Mouse (Mus musculus) forebrain, embryonic 13.5 days (tissue): Measurements from ENCODE around the gene Ppm1e. TPM values are rescaled to one million over a fixed set of nuclear protein-coding genes. Genes with fewer than 3 reads are reported as not detected.
A peak's percentile ranks its signal among the peaks of the same experiment; 100 is the strongest.

Source experiments
- ATAC-seq: fragments of 200-750 bp; cut with Nextera tagmentation; 2 replicates; pipeline ENCODE4 v1.8.0; 2017
- H3K27ac ChIP-seq: fragments of 300-500 bp; sonication (generic); 2 replicates; pipeline ENCODE4 v1.5.1; 2015; ENCODE audit warnings: inconsistent platforms, mild to moderate bottlenecking, moderate library complexity
- H3K27me3 ChIP-seq: fragments of 300-500 bp; sonication (generic); 2 replicates; pipeline ENCODE4 v1.6.1; 2015; ENCODE audit warnings: mild to moderate bottlenecking, inconsistent platforms
- H3K36me3 ChIP-seq: fragments of 300-500 bp; sonication (generic); 2 replicates; pipeline ENCODE4 v1.6.1; 2015; ENCODE audit warnings: mild to moderate bottlenecking, inconsistent platforms; ENCODE audit not compliant: poor library complexity, severe bottlenecking
- H3K4me1 ChIP-seq: fragments of 300-500 bp; sonication (generic); 2 replicates; pipeline ENCODE4 v1.6.1; 2015; ENCODE audit warnings: inconsistent platforms
- H3K4me2 ChIP-seq: fragments of 300-500 bp; sonication (generic); 2 replicates; pipeline ENCODE4 v1.6.1; 2015; ENCODE audit warnings: inconsistent platforms, mild to moderate bottlenecking, moderate library complexity
- H3K4me3 ChIP-seq: fragments of 300-500 bp; sonication (generic); 2 replicates; pipeline ENCODE4 v1.5.1; 2015; ENCODE audit warnings: mild to moderate bottlenecking, inconsistent platforms
- H3K9ac ChIP-seq: fragments of 300-500 bp; sonication (generic); 2 replicates; pipeline ENCODE4 v1.6.1; 2015; ENCODE audit warnings: mild to moderate bottlenecking, inconsistent platforms
- H3K9me3 ChIP-seq: fragments of 300-500 bp; sonication (generic); replicated peaks from 2 replicates; pipeline ENCODE4 v1.6.1; 2016; ENCODE audit warnings: inconsistent platforms
- WGBS: fragments of 180-500 bp; shearing (Covaris S2); methylation state at CpG from one replicate; pipeline ENCODE4 v1.1.7; 2015; 5-methylcytosine and 5-hydroxymethylcytosine counted together
- polyA plus RNA-seq: library from polyadenylated mRNA; unstranded; fragments of >200 nt; fragmentation: Nextera tagmentation; extraction: Ambion mirVana; gene quantifications from 2 replicates; pipeline ENCODE4 v1.2.1, GENCODE M21; 2015

Gene Ppm1e
- polyA plus RNA-seq: 16.8 and 17.4 TPM in 2 replicates

- Histone ChIP-seq H3K4me3 (peak within 1 kb of the TSS; percentile 88), H3K9ac (peak within 1 kb of the TSS; percentile 92), H3K27me3 (no peaks in the 10 kb centered on the region), H3K9me3 (no peaks in the 10 kb centered on the region), H3K36me3 (peaks cover 9% of the 10 kb centered on the region; the same call in 1 of the 2 replicates), H3K4me2 (peak within 1 kb of the TSS; percentile 83), H3K4me1 (peaks cover 11% of the 10 kb centered on the region), H3K27ac (peak within 1 kb of the TSS; percentile 83)
- peak; percentile 96 for ATAC-seq
- under 1% methylated on average over 50 of the region's 104 CpGs for WGBS
Observed at GRCm38 (mm10) chr11:87358331-87359261, at the start of gene Ppm1e. Gene Ppm1e (minus strand): TSS chr11:87359023.

- H3K27me3 ChIP-seq: no peaks in the 10 kb centered on the region
- H3K4me1 ChIP-seq: peaks cover 4% of the 10 kb centered on the region; the same call in 1 of the 2 replicates
- H3K9ac ChIP-seq: peak within 1 kb of the TSS; percentile 83
- WGBS: 85% methylated on average over 27 of the region's 27 CpGs
- H3K27ac ChIP-seq: peak within 1 kb of the TSS; percentile 93
- ATAC-seq: peak; percentile 52
- H3K4me3 ChIP-seq: peak within 1 kb of the TSS; percentile 64
- H3K9me3 ChIP-seq: no peaks in the 10 kb centered on the region
- peak within 1 kb of the TSS; percentile 65 for H3K4me2 ChIP-seq
- peaks cover 7% of the 10 kb centered on the region; the same call in 1 of the 2 replicates for H3K36me3 ChIP-seq
Observed at GRCm38 (mm10) chr11:87404876-87405275, 46.1 kb upstream of the Ppm1e start, which contains the start of the genes Rad51c and Tex14. Gene Rad51c (minus strand): TSS chr11:87404954. Gene Tex14 (plus strand): TSS chr11:87405065.

GRCm38 (mm10) chr11:87404111-87404853 is 45.5 kb upstream of the Ppm1e start:
- H3K27ac ChIP-seq: peak overlapping the region; percentile 93
- no peaks in the 10 kb centered on the region for H3K27me3 ChIP-seq
- H3K4me1 ChIP-seq: peaks cover 4% of the 10 kb centered on the region; the same call in 1 of the 2 replicates
- H3K9ac ChIP-seq: peak overlapping the region; percentile 83
- WGBS: 2% methylated on average over 58 of the region's 58 CpGs
- H3K4me2 ChIP-seq: peak overlapping the region; percentile 65
- peaks cover 7% of the 10 kb centered on the region; the same call in 1 of the 2 replicates for H3K36me3 ChIP-seq
- H3K9me3 ChIP-seq: no peaks in the 10 kb centered on the region
- ATAC-seq: peak; percentile 89
- peak overlapping the region; percentile 64 for H3K4me3 ChIP-seq

- no peaks in the 10 kb centered on the region for H3K4me1 ChIP-seq
- 91% methylated on average over 2 of the region's 2 CpGs for WGBS
Observed at GRCm38 (mm10) chr11:87398402-87398801, 39.6 kb upstream of the Ppm1e start.

GRCm38 (mm10) chr11:87393855-87394254 is 35.0 kb upstream of the Ppm1e start:
- Histone ChIP-seq H3K4me1 (no peaks in the 10 kb centered on the region), H3K4me3 (no peak overlapping the region), H3K36me3 (0 out of 2 replicates have a peak, but pooled peaks cover 2% of the 10 kb centered on the region), H3K9ac (no peak overlapping the region), H3K4me2 (no peak overlapping the region), H3K27ac (no peak overlapping the region), H3K9me3 (no peaks in the 10 kb centered on the region), H3K27me3 (no peaks in the 10 kb centered on the region)
- 14% methylated on average over 1 of the region's 1 CpGs for WGBS
- 0 out of 2 replicates have a peak, but pooled peaks have one; percentile 62 for ATAC-seq

More at GRCm38 (mm10) chr11:87398402-87398801, 39.6 kb upstream of the Ppm1e start:
- Histone ChIP-seq H3K27me3 (no peaks in the 10 kb centered on the region), H3K4me2 (no peak overlapping the region), H3K4me3 (no peak overlapping the region), H3K27ac (no peak overlapping the region), H3K9ac (no peak overlapping the region), H3K9me3 (no peaks in the 10 kb centered on the region), H3K36me3 (peaks cover 9% of the 10 kb centered on the region; the same call in 1 of the 2 replicates)
- ATAC-seq: no peak

GRCm38 (mm10) chr11:87385676-87386075 is 26.9 kb upstream of the Ppm1e start:
- H3K4me1 ChIP-seq: no peaks in the 10 kb centered on the region
- no peak overlapping the region for H3K4me2 ChIP-seq
- no peaks in the 10 kb centered on the region for H3K27me3 ChIP-seq
- no peak for ATAC-seq
- H3K4me3 ChIP-seq: no peak overlapping the region
- H3K9ac ChIP-seq: no peak overlapping the region
- no peaks in the 10 kb centered on the region for H3K9me3 ChIP-seq
- no peak overlapping the region for H3K27ac ChIP-seq
- WGBS: 97% methylated on average over 1 of the region's 1 CpGs
- peaks cover 5% of the 10 kb centered on the region; the same call in 1 of the 2 replicates for H3K36me3 ChIP-seq

- Histone ChIP-seq H3K27ac (no peak overlapping the region), H3K36me3 (peaks cover 5% of the 10 kb centered on the region; the same call in 1 of the 2 replicates), H3K4me1 (no peaks in the 10 kb centered on the region), H3K27me3 (no peaks in the 10 kb centered on the region), H3K9ac (no peak overlapping the region), H3K9me3 (no peaks in the 10 kb centered on the region), H3K4me3 (no peak overlapping the region), H3K4me2 (no peak overlapping the region)
- no peak for ATAC-seq
- 93% methylated on average over 4 of the region's 4 CpGs for WGBS
Observed at GRCm38 (mm10) chr11:87384551-87384950, 25.7 kb upstream of the Ppm1e start.

- ATAC-seq: no peak
Observed at GRCm38 (mm10) chr11:87367865-87368580, 9.2 kb upstream of the Ppm1e start.

GRCm38 (mm10) chr11:87367061-87367460 is 8.2 kb upstream of the Ppm1e start:
- H3K9me3 ChIP-seq: no peaks in the 10 kb centered on the region
- no peak overlapping the region for H3K9ac ChIP-seq
- no peaks in the 10 kb centered on the region for H3K36me3 ChIP-seq
- H3K4me2 ChIP-seq: no peak overlapping the region
- no peak for ATAC-seq
- no peaks in the 10 kb centered on the region for H3K4me1 ChIP-seq
- 89% methylated on average over 7 of the region's 7 CpGs for WGBS
- H3K27ac ChIP-seq: no peak overlapping the region
- H3K27me3 ChIP-seq: no peaks in the 10 kb centered on the region
- no peak overlapping the region for H3K4me3 ChIP-seq

More at GRCm38 (mm10) chr11:87367865-87368580, 9.2 kb upstream of the Ppm1e start:
- Histone ChIP-seq H3K9me3 (no peaks in the 10 kb centered on the region), H3K9ac (no peak overlapping the region), H3K4me2 (no peak overlapping the region), H3K27me3 (no peaks in the 10 kb centered on the region), H3K27ac (no peak overlapping the region), H3K4me1 (no peaks in the 10 kb centered on the region), H3K36me3 (no peaks in the 10 kb centered on the region), H3K4me3 (no peak overlapping the region)
- 75% methylated on average over 9 of the region's 9 CpGs for WGBS

GRCm38 (mm10) chr11:87365120-87365519 is 6.3 kb upstream of the Ppm1e start:
- ATAC-seq: no peak
- WGBS: 93% methylated on average over 5 of the region's 5 CpGs

GRCm38 (mm10) chr11:87359262-87359612 is 414 bp upstream of the Ppm1e start:
- Histone ChIP-seq H3K27ac (no peak overlapping the region), H3K9me3 (no peaks in the 10 kb centered on the region), H3K4me1 (peaks cover 11% of the 10 kb centered on the region), H3K27me3 (no peaks in the 10 kb centered on the region), H3K9ac (peak overlapping the region; percentile 92), H3K36me3 (peaks cover 3% of the 10 kb centered on the region; the same call in 1 of the 2 replicates), H3K4me2 (peak overlapping the region; percentile 83), H3K4me3 (peak overlapping the region; percentile 88)
- 13% methylated on average over 10 of the region's 10 CpGs for WGBS
- ATAC-seq: no peak

More at GRCm38 (mm10) chr11:87365120-87365519, 6.3 kb upstream of the Ppm1e start:
- no peak overlapping the region for H3K4me3 ChIP-seq
- H3K9ac ChIP-seq: no peak overlapping the region
- no peaks in the 10 kb centered on the region for H3K36me3 ChIP-seq
- H3K9me3 ChIP-seq: no peaks in the 10 kb centered on the region
- H3K27ac ChIP-seq: no peak overlapping the region
- no peaks in the 10 kb centered on the region for H3K4me1 ChIP-seq
- H3K27me3 ChIP-seq: no peaks in the 10 kb centered on the region
- H3K4me2 ChIP-seq: no peak overlapping the region
